Mouse (Mus musculus) CH12F3 (cell line): ENCODE data around the gene Dhx57.
"Not testable (repeated sequence)": the region's sequence is repeated elsewhere in the genome, so short reads cannot be mapped to it uniquely, and the experiment has no call there.

Source experiments
- in situ Hi-C: fragments of 300-500 bp; cut with MboI; formaldehyde crosslinking; loops from 2 replicates; pipeline ENCODE4 v1.14.3; 2020; ENCODE audit warnings: low sequenced_read_pairs

Gene Dhx57

GRCm38 (mm10) chr17:80267065-80267464, 23.2 kb downstream of the Dhx57 start:
- in situ Hi-C loops = no loop called here

GRCm38 (mm10) chr17:80255208-80255607, 35.1 kb downstream of the Dhx57 start:
- in situ Hi-C loops = no loop called here

GRCm38 (mm10) chr17:80254421-80254820, 35.9 kb downstream of the Dhx57 start:
- in situ Hi-C loops = no loop called here

GRCm38 (mm10) chr17:80252757-80253525, 37.3 kb downstream of the Dhx57 start:
- in situ Hi-C loops = no loop called here

GRCm38 (mm10) chr17:80243116-80243515, 47.2 kb downstream of the Dhx57 start:
- in situ Hi-C loops = no loop called here

- in situ Hi-C loops = no loop called here
Observed at GRCm38 (mm10) chr17:80241594-80241993, 48.7 kb downstream of the Dhx57 start.

GRCm38 (mm10) chr17:80237475-80237874, 52.8 kb downstream of the Dhx57 start:
- in situ Hi-C loops = no loop called here

GRCm38 (mm10) chr17:80236805-80237204, 53.5 kb downstream of the Dhx57 start:
- in situ Hi-C loops = no loop called here

GRCm38 (mm10) chr17:80235477-80235876, 54.8 kb downstream of the Dhx57 start:
- in situ Hi-C loops = no loop called here

- in situ Hi-C loops = no loop called here
Observed at GRCm38 (mm10) chr17:80234376-80234775, 55.9 kb downstream of the Dhx57 start.

GRCm38 (mm10) chr17:80233844-80234243, 56.4 kb downstream of the Dhx57 start:
- in situ Hi-C loops = no loop called here

GRCm38 (mm10) chr17:80229396-80229795, 60.9 kb downstream of the Dhx57 start:
- in situ Hi-C loops = no loop called here

- in situ Hi-C loops = not testable (repeated sequence)
Observed at GRCm38 (mm10) chr17:80225142-80225541, 65.1 kb downstream of the Dhx57 start.

GRCm38 (mm10) chr17:80224326-80225116, 65.8 kb downstream of the Dhx57 start, which contains the start of gene Gemin6:
TSS of gene Gemin6 (plus strand) at chr17:80224441.
- in situ Hi-C loops = no loop called here

GRCm38 (mm10) chr17:80223829-80224228, 66.4 kb downstream of the Dhx57 start:
- in situ Hi-C loops = no loop called here

- in situ Hi-C loops = no loop called here
Observed at GRCm38 (mm10) chr17:80221890-80222628, 68.2 kb downstream of the Dhx57 start.

GRCm38 (mm10) chr17:80221202-80221601, 69.1 kb downstream of the Dhx57 start:
- in situ Hi-C loops = no loop called here

- in situ Hi-C loops = no loop called here
Observed at GRCm38 (mm10) chr17:80220131-80220530, 70.1 kb downstream of the Dhx57 start.

GRCm38 (mm10) chr17:80213998-80214397, 76.3 kb downstream of the Dhx57 start:
- in situ Hi-C loops = not testable (repeated sequence)

GRCm38 (mm10) chr17:80206671-80207581, 83.3 kb downstream of the Dhx57 start, which contains the start of the genes Srsf7 and Ttc39d:
TSS of gene Srsf7 (minus strand) at chr17:80207307.
TSS of gene Ttc39d (plus strand) at chr17:80207460.
- in situ Hi-C loops = no loop called here
